Mouse (Mus musculus): ENCODE data around the gene Dnajc8.

GRCm38 (mm10) chr4:132507210-132507609, 28.1 kb upstream of the Dnajc8 start:
- TF ChIP-seq FLI1 (IDR thresholded peaks at IDR 0.05; ENCODE audit: low read length) (no peak), GATA1 (IDR thresholded peaks at IDR 0.05; ENCODE audit: borderline replicate concordance, low read length) (no peak)

All from megakaryocyte, embryonic 14.5 days (primary cell).